Mouse (Mus musculus) testis, adult 2 months (tissue): Measurements from ENCODE around the gene Nav3.

ENCODE experiments used
- CTCF ChIP-seq: fragments of 200-500 bp; IDR thresholded peaks from 2 replicates; pipeline ENCODE4 v1.5.1; 2012; ENCODE audit warnings: low read depth, mild to moderate bottlenecking, inconsistent platforms, low read length, moderate library complexity; ENCODE audit not compliant: control insufficient read depth, insufficient read depth, insufficient replicate concordance
- POLR2A ChIP-seq: fragments of 200-500 bp; IDR thresholded peaks from 2 replicates; pipeline ENCODE4 v1.6.1; 2012; ENCODE audit warnings: low read depth, mild to moderate bottlenecking, inconsistent platforms, low read length, moderate library complexity; ENCODE audit not compliant: control insufficient read depth

GRCm38 (mm10) chr10:110402950-110403349 lies 53.1 kb downstream of the Nav3 start:
- TF ChIP-seq POLR2A (no peak), CTCF (no peak)
